Mouse (Mus musculus): Measurements from ENCODE around the gene Smndc1.

DNA sequence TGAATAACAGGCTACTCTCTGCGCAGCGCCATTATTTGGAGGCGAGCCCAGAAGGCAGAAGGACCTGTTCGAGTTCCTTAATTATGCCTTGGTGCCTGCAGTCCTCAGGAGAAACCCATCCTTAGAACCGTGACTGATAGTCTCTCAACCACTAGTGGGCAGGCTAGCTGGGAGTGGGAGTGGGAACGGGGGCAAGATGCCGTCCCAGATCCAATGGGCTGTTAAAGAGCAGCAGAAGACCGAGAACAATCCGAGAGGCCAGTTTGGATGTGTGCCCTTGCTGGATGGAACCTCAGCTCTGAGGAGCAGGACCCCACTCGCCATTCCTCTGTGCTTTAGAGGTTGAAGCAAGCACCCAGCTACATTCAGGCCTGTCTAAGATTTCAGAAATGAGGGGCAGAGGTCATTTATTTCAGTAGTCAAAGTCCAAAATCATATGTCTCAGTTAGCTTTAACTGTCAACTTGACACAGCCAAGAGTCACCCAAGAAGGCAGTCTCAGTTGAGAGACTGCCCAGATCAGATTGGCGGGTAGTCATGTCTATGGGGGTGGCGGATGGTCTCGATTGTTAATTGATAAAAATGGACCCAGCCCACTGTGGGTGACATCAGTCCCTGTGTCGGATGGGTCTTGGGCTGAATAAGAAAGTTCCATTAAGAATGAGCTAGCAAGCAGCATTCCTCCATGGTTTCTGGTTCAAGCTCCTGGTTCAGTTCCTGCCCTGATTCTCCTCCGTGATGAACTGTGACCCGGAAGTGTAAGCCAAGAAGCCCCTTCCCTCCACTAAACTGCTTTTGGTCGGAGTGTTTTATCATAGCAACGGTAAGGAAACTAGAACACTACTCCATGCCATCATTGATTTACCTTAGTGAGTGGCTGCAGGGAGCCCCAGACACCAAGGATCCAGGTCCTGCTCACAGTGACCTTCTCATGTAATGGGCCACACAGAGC is 32.3 kb upstream of the Smndc1 start:
- no peak for TF ChIP-seq POLR2A (IDR thresholded peaks at IDR 0.05; ENCODE audit: insufficient read length, low read depth)
- no peak for TF ChIP-seq USF1 (IDR thresholded peaks at IDR 0.05; ENCODE audit: low read depth)
- no peak for TF ChIP-seq E2F4 (IDR thresholded peaks at IDR 0.05; ENCODE audit: insufficient read depth)
- TF ChIP-seq MAX (IDR thresholded peaks at IDR 0.05; ENCODE audit: low read depth) = no peak
- no peak for TF ChIP-seq TCF12 (IDR thresholded peaks at IDR 0.05; ENCODE audit: insufficient read depth, poor library complexity, severe bottlenecking)
- TF ChIP-seq SRF (IDR thresholded peaks at IDR 0.05; ENCODE audit: control insufficient read depth, insufficient read length, low read depth) = no peak
- no peak for TF ChIP-seq MYOD1 (IDR thresholded peaks at IDR 0.05; ENCODE audit: control insufficient read depth in 1 of 3, insufficient read length in 2 of 3, low read depth in 2 of 3)
- no peak for TF ChIP-seq POLR2AphosphoS2 (IDR thresholded peaks at IDR 0.05; ENCODE audit: insufficient read length, low read depth)
- TF ChIP-seq MYOG (IDR thresholded peaks at IDR 0.05; ENCODE audit: control insufficient read depth in 1 of 3, insufficient read depth in 1 of 3, insufficient read length in 2 of 3, low read depth in 2 of 3) = no peak
- no peak for TF ChIP-seq TCF3 (IDR thresholded peaks at IDR 0.05; ENCODE audit: insufficient read length, low read depth)

All from myocyte (in vitro differentiated cells).